Mouse (Mus musculus): ENCODE data around the gene Gpr63. TPM values are rescaled to one million over a fixed set of nuclear protein-coding genes. Genes with fewer than 3 reads are reported as not detected.

Gene Gpr63
- 1.3 and 3.1 TPM in 2 replicates for polyA plus RNA-seq (2012; rRNA removed)

GRCm38 (mm10) chr4:24966299-24966991 is at the start of gene Gpr63:
Gpr63 (plus strand) TSS chr4:24966407.

Other genes starting within 250 kb of the Gpr63 start
- gene Klhl32, start 115.3 kb upstream of the Gpr63 start, polyA plus RNA-seq (2012; rRNA removed), result 2.6 and 2.8 TPM in 2 replicates
- gene Ndufaf4, start 68.3 kb upstream of the Gpr63 start, polyA plus RNA-seq (2012; rRNA removed), result 2.6 and 2.7 TPM in 2 replicates